Mouse (Mus musculus) bone marrow, adult 2 months (tissue): Measurements from ENCODE around the gene Gna11.

ENCODE experiments used
- CTCF ChIP-seq: fragments of 200-500 bp; IDR thresholded peaks from 2 replicates; pipeline ENCODE4 v1.5.1; 2011; ENCODE audit warnings: low read length, control low read depth; ENCODE audit not compliant: control insufficient read depth, insufficient read depth
- POLR2A ChIP-seq: fragments of 200-500 bp; IDR thresholded peaks from 2 replicates; pipeline ENCODE4 v1.6.1; 2011; ENCODE audit warnings: low read depth, mild to moderate bottlenecking, control low read depth, low read length, borderline replicate concordance; ENCODE audit not compliant: control insufficient read depth

GRCm38 (mm10) chr10:81510246-81510810 is 34.7 kb downstream of the Gna11 start:
- TF ChIP-seq CTCF: no peak
- TF ChIP-seq POLR2A: no peak
